Mouse (Mus musculus) spleen, adult 2 months (tissue): ENCODE results near the gene Tlx2. TPM values are rescaled to one million over a fixed set of nuclear protein-coding genes. Genes with fewer than 3 reads are reported as not detected.

Experiments used
- DNase-seq, 2 experiments: peaks; one replicate each; pipeline versions ENCODE4 v3.0.0 to v3.0.0-alpha.2; 2012 to 2021; ENCODE audit warnings: low spot score in 2 of 2, low read depth in 1 of 2
- H3K27ac ChIP-seq: fragments of 200-500 bp; 2 replicates; pipeline ENCODE4 v1.5.1; 2012; ENCODE audit warnings: low read length, inconsistent platforms; ENCODE audit not compliant: insufficient read depth
- H3K27me3 ChIP-seq: fragments of 200-500 bp; 2 replicates; pipeline ENCODE4 v1.6.1; 2012; ENCODE audit warnings: mild to moderate bottlenecking, moderate library complexity, low read length, inconsistent platforms; ENCODE audit not compliant: control insufficient read depth, insufficient read depth
- H3K36me3 ChIP-seq: fragments of 200-500 bp; 2 replicates; pipeline ENCODE4 v1.6.1; 2012; ENCODE audit warnings: mild to moderate bottlenecking, low read length, inconsistent platforms; ENCODE audit not compliant: control insufficient read depth, insufficient read depth
- H3K4me1 ChIP-seq: fragments of 200-500 bp; 2 replicates; pipeline ENCODE4 v1.6.1; 2011; ENCODE audit warnings: inconsistent platforms; ENCODE audit not compliant: control insufficient read depth, insufficient read depth, insufficient read length
- H3K4me3 ChIP-seq: fragments of 200-500 bp; 2 replicates; pipeline ENCODE4 v1.5.1; 2011; ENCODE audit warnings: mild to moderate bottlenecking, inconsistent platforms; ENCODE audit not compliant: insufficient read depth, insufficient read length; ENCODE audit errors: extremely low read depth
- CTCF ChIP-seq: fragments of 200-500 bp; IDR thresholded peaks from 2 replicates; pipeline ENCODE4 v1.5.1; 2011; ENCODE audit warnings: mild to moderate bottlenecking, inconsistent platforms; ENCODE audit not compliant: insufficient read depth, insufficient read length, insufficient replicate concordance; ENCODE audit errors: extremely low read depth
- POLR2A ChIP-seq: fragments of 200-500 bp; IDR thresholded peaks from 2 replicates; pipeline ENCODE4 v1.6.1; 2011; ENCODE audit warnings: low read depth, low read length, inconsistent platforms
- WGBS: fragments of 180-500 bp; shearing (Covaris S2); methylation state at CpG from one replicate; pipeline ENCODE4 v1.1.7; 2018; 5-methylcytosine and 5-hydroxymethylcytosine counted together
- polyA plus RNA-seq: library from polyadenylated mRNA; depleted of rRNA; stranded (reverse); fragments of >200 nt; gene quantifications from 2 replicates; pipeline ENCODE4 v1.2.3, GENCODE M21; 2012

Tlx2 gene
- polyA plus RNA-seq, 1 experiment: 0.16 TPM

DNA sequence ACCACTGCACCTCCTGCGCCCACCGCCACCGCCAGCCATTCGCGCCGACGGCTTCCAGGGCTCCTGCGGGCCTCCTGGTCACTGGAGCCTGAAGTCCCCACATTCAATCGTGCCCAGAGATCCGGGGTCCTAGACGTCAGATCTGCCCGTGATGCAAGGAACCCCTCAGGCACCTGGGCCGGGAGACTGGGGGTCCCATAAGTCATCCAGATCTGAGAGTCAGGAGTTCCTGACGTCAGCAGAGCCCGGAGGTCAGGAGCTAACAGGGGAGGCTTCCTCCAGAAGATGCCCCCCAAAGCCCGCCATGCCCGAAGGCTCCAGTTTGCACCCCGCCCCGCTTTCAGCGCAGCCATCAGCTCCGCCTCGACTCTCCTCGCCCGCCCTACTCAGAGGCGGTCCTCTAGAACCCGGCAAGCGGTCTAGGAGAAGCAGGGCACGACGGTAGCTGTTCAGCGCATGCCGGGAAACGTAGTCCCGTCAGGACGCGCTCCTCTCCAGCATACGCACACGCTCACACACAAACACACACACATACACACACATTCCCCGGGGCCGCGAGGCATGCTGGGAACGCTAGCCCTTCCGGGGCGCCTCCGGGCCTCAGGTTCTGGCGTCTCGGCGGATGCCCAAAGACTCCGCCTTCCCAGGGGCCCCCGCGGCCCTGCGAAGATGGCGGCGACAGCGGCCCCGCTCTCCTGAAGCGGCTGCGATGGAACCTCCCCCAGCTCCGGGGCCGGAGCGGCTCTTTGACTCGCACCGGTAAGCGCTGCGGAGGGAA lies 15.8 kb downstream of the Tlx2 start, which contains the start of gene Aup1:
TSS of gene Aup1 (plus strand) at position 448 of the 778 bp plus-strand sequence.
- H3K27me3 ChIP-seq: no peaks in the 10 kb centered on the region
- H3K27ac ChIP-seq: peak within 1 kb of the TSS; percentile 90
- peaks cover 7% of the 10 kb centered on the region; the same call in 1 of the 2 replicates for H3K4me1 ChIP-seq
- DNase-seq: peak; percentile 97 to 98
- WGBS: under 1% methylated on average over 64 of the region's 64 CpGs
- peak within 1 kb of the TSS; percentile 93 for H3K4me3 ChIP-seq
- TF ChIP-seq CTCF (no peak), POLR2A (peak; percentile 57)
- H3K36me3 ChIP-seq: peaks cover 15% of the 10 kb centered on the region

DNA sequence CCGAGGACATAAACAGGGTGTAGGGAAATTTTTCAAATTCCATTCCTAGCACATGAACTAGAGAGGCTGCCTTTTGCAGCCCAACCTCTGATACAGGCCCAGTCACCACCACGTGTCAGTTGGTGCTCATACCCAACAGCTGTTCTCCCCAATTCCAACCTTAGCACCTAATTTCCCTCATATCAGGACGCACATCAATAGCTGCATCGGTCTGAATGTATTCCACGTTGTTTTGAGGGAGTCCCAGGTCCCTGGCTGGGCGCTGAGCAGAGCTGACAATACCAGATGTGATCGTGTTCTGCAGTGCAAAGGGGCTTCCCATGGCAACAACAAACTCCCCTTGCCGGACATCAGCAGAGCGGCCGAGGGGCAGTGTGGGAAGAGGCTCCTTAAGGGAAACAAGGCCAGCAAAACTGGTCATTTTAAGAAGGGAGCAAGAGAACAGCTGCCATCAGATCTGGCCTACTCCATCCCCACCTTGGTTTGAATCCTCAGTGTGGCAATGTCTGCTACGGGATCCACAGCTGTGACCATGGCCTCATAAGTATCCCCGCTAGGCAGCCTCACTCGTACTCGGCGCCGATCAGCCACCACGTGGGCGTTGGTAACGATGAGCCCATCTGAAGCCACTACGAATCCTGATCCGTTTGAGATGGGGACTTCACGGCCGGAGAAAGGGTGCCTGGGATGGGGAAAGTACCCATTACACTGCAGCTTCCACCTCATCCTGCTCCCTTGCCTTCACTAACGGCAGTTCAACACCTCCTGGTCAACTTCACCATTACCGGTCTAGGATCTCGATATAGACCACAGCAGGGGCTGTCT lies 16.7 kb downstream of the Tlx2 start:
- Histone ChIP-seq H3K36me3 (peaks cover 15% of the 10 kb centered on the region), H3K4me3 (peak overlapping the region; percentile 93), H3K27me3 (no peaks in the 10 kb centered on the region), H3K4me1 (peaks cover 7% of the 10 kb centered on the region; the same call in 1 of the 2 replicates), H3K27ac (peak overlapping the region; percentile 73)
- no peak for TF ChIP-seq CTCF
- TF ChIP-seq POLR2A: no peak
- no peak for DNase-seq
- WGBS: 7% methylated on average over 26 of the region's 26 CpGs

DNA sequence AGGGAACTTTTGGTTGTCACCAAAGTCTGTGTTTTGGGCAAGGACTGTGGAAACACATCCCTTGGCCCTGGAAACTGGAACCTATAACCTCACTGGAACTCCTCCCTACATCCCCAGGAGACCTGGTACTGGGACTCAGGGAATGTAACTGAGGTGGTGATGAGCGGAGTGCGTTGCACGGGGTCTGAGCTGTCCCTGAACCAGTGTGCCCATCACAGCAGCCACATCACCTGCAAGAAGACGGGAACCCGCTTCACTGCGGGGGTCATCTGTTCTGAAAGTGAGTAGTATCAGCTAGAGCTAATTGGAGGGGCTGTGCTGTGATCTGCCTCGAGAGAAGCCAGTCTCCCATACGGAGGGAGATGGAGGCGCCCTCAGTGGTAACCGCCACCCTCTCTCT lies 20.7 kb downstream of the Tlx2 start:
- Histone ChIP-seq H3K27ac (no peak overlapping the region), H3K36me3 (peaks cover 4% of the 10 kb centered on the region), H3K27me3 (no peaks in the 10 kb centered on the region), H3K4me3 (no peak overlapping the region), H3K4me1 (peaks cover 8% of the 10 kb centered on the region; the same call in 1 of the 2 replicates)
- DNase-seq: no peak
- WGBS: 85% methylated on average over 10 of the region's 10 CpGs
- TF ChIP-seq POLR2A: no peak
- TF ChIP-seq CTCF: no peak

DNA sequence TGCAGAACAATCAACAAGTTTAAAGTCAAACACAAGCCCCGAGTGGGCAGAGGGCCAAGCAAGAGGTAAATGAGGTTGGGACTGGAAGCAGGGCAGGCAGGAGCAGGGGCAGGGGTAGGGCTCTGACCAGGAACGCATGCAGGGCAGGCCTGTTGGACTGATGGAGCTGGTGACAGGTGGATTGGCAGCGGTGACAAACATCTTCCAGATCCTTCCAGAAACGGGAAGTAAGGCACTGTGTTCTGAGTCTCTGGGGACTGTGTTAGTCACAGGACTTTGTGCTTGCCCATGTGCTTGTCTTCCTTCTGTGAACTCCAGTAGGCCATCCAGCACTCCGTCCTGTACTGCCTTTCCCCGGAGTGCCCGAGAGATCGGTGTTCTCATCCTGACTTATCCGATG lies 25.4 kb downstream of the Tlx2 start:
- Histone ChIP-seq H3K36me3 (no peaks in the 10 kb centered on the region), H3K4me1 (peaks cover 5% of the 10 kb centered on the region; the same call in 1 of the 2 replicates), H3K27ac (no peak overlapping the region), H3K27me3 (no peaks in the 10 kb centered on the region), H3K4me3 (no peak overlapping the region)
- WGBS: 49% methylated on average over 9 of the region's 9 CpGs
- TF ChIP-seq CTCF (no peak), POLR2A (no peak)
- DNase-seq: peak in 1 of 2 experiments; percentile 59

DNA sequence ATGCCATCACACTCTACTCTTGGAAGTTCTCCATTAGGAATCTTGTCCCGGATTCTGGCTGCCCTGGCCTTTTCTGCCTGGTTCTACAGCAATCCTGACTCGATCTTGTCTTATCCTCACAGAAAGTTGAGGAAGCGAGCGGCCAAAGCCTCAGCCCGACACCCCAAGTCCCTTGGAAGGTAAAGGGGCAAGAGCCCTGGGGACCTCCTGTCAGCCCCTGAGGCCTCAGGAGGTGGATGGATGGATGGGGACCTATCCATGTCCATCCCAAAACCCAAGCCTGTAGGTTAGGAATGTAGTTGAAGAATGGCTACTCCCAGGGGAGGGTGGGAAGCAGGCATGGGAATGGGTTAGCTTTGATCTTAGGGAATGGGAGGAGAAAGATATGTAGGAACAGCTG lies 26.1 kb downstream of the Tlx2 start:
- 92% methylated on average over 5 of the region's 5 CpGs for WGBS

DNA sequence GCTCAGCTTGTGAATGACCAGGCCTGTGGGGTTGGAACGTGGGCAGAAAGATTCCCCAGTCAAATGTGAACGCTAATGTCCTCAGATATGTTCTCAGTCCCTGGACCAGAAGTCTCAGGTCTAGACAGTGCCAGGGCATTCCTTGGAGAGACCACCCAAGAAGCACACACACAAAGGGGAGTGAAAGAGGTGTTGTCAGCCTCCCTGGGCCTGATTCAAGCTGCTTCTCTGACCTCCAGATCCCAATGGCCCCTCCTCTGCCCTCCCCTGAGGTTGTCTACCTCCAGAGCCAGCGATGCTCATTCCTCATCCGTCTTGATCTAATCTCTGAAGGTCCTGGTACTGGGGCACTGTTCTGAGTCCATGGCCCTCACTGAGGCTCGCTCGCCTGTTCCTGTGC lies 26.5 kb downstream of the Tlx2 start:
- no peaks in the 10 kb centered on the region for H3K27me3 ChIP-seq
- H3K4me1 ChIP-seq: peaks cover 7% of the 10 kb centered on the region; the same call in 1 of the 2 replicates
- TF ChIP-seq CTCF (no peak), POLR2A (no peak)
- no peak overlapping the region; the same call in 1 of the 2 replicates for H3K27ac ChIP-seq
- H3K36me3 ChIP-seq: no peaks in the 10 kb centered on the region
- no peak overlapping the region for H3K4me3 ChIP-seq
- WGBS: 87% methylated on average over 6 of the region's 6 CpGs
- DNase-seq: no peak

More for the DNA sequence above, 26.1 kb downstream of the Tlx2 start:
- Histone ChIP-seq H3K27ac (no peak overlapping the region; the same call in 1 of the 2 replicates), H3K4me3 (no peak overlapping the region), H3K27me3 (no peaks in the 10 kb centered on the region), H3K4me1 (peaks cover 5% of the 10 kb centered on the region; the same call in 1 of the 2 replicates), H3K36me3 (no peaks in the 10 kb centered on the region)
- no peak for DNase-seq
- TF ChIP-seq POLR2A: no peak
- TF ChIP-seq CTCF: no peak
